Mouse (Mus musculus): ENCODE data around the gene C5ar2. TPM values are rescaled to one million over a fixed set of nuclear protein-coding genes. Genes with fewer than 3 reads are reported as not detected.

Gene C5ar2
- polyA plus RNA-seq, 1 experiment from 2014 or later = 0.04 TPM

DNA sequence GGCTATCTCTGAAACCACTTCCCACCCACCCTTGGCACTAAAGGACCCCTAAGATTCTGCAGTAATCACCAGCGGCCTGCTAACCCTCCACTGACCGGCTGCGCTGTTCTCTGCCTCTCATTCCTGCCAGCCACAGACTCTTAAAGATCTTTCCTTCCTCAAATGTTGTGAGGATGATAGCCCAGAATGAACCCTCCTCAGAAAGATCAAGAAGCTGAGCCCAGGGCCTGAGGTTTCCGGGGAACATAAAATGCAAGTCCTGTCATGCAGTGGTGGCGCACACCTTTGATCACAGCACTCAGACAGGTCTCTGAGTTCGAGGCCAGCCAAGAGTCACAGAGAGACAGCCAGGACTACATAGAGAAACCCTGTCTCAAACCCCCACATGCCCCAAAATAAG lies 1.8 kb downstream of the C5ar2 start:
- no peaks in the 10 kb centered on the region for H3K9me3 ChIP-seq (replicated peaks)
- DNase-seq (ENCODE audit: low spot score) = no peak
- no peaks in the 10 kb centered on the region for H3K4me1 ChIP-seq
- no peak overlapping the region for H3K27ac ChIP-seq (replicated peaks)
- no peaks in the 10 kb centered on the region for H3K27me3 ChIP-seq (ENCODE audit: low read depth, poor library complexity, severe bottlenecking)
- 90% methylated on average over 6 of the region's 6 CpGs for WGBS
- no peak overlapping the region for H3K4me3 ChIP-seq
- H3K36me3 ChIP-seq = no peaks in the 10 kb centered on the region

GRCm38 (mm10) chr7:16241787-16242186 lies 2.2 kb downstream of the C5ar2 start:
- WGBS = 68% methylated on average over 11 of the region's 11 CpGs
- DNase-seq (ENCODE audit: low spot score) = no peak
- H3K4me3 ChIP-seq = no peak overlapping the region

GRCm38 (mm10) chr7:16240978-16241303 lies 3.0 kb downstream of the C5ar2 start:
- no peak overlapping the region for H3K4me3 ChIP-seq
- H3K27ac ChIP-seq (replicated peaks) = no peak overlapping the region
- 97% methylated on average over 1 of the region's 1 CpGs for WGBS
- no peaks in the 10 kb centered on the region for H3K9me3 ChIP-seq (replicated peaks)
- H3K4me1 ChIP-seq = no peaks in the 10 kb centered on the region
- no peaks in the 10 kb centered on the region for H3K36me3 ChIP-seq
- DNase-seq (ENCODE audit: low spot score) = no peak
- no peaks in the 10 kb centered on the region for H3K27me3 ChIP-seq (ENCODE audit: low read depth, poor library complexity, severe bottlenecking)

More at GRCm38 (mm10) chr7:16241787-16242186, 2.2 kb downstream of the C5ar2 start:
- Histone ChIP-seq H3K27ac (replicated peaks) (no peak overlapping the region), H3K27me3 (ENCODE audit: low read depth, poor library complexity, severe bottlenecking) (no peaks in the 10 kb centered on the region), H3K36me3 (no peaks in the 10 kb centered on the region), H3K4me1 (no peaks in the 10 kb centered on the region), H3K9me3 (replicated peaks) (no peaks in the 10 kb centered on the region)

DNA sequence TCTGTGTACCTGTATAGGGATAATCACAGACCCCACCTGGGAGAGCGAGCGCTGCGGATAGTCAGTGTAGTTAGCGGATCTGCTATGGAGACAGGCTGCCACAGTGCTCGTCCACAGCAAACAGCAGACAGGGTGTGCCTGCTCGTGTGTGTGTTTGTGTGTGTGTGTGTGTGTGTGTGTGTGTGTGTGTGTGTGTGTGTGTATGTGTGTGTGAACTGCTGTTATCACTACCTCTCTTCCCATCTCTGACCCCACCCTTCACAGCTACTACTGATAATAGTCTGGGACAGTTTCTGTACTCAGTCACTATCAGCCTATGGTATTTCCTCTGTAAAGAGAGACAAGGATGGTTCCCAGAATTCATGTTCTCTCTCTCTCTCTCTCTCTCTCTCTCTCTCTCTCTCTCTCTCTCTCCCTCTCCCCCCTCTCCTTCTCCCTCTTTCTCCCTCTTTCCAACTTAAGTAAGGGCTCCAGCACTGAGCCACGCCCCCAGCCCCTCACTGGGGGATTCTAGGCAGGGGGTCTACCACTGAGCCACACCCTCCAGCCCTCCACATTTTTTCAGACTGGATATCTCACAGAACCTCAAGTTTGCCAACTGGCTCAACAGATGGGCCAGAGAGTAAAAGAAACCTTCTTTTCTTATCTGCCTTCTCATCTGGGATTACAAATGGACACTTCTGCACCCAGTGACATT lies 3.5 kb downstream of the C5ar2 start:
- Histone ChIP-seq H3K4me1 (no peaks in the 10 kb centered on the region), H3K27ac (replicated peaks) (no peak overlapping the region), H3K27me3 (ENCODE audit: low read depth, poor library complexity, severe bottlenecking) (no peaks in the 10 kb centered on the region), H3K9me3 (replicated peaks) (no peaks in the 10 kb centered on the region), H3K4me3 (no peak overlapping the region), H3K36me3 (no peaks in the 10 kb centered on the region)
- WGBS = 85% methylated on average over 7 of the region's 7 CpGs
- no peak for DNase-seq (ENCODE audit: low spot score)

- H3K9me3 ChIP-seq (replicated peaks) = no peaks in the 10 kb centered on the region
- H3K4me3 ChIP-seq = no peak overlapping the region
- H3K27me3 ChIP-seq (ENCODE audit: low read depth, poor library complexity, severe bottlenecking) = no peaks in the 10 kb centered on the region
- H3K4me1 ChIP-seq = no peaks in the 10 kb centered on the region
- DNase-seq (ENCODE audit: low spot score) = no peak
- no peak overlapping the region for H3K27ac ChIP-seq (replicated peaks)
- no peaks in the 10 kb centered on the region for H3K36me3 ChIP-seq
- WGBS = 69% methylated on average over 9 of the region's 9 CpGs
Measured at GRCm38 (mm10) chr7:16239554-16239997, 4.4 kb downstream of the C5ar2 start.

- no peaks in the 10 kb centered on the region for H3K27me3 ChIP-seq (ENCODE audit: low read depth, poor library complexity, severe bottlenecking)
- WGBS = 58% methylated on average over 5 of the region's 5 CpGs
- H3K9me3 ChIP-seq (replicated peaks) = peaks cover 14% of the 10 kb centered on the region; the same call in 1 of the 2 replicates
- no peak overlapping the region for H3K4me3 ChIP-seq
- H3K27ac ChIP-seq (replicated peaks) = no peak overlapping the region
- H3K4me1 ChIP-seq = peaks cover 5% of the 10 kb centered on the region; the same call in 1 of the 2 replicates
- H3K36me3 ChIP-seq = no peaks in the 10 kb centered on the region
- DNase-seq (ENCODE audit: low spot score) = peak; percentile 25
Measured at GRCm38 (mm10) chr7:16229869-16230268, 14.1 kb downstream of the C5ar2 start.

DNA sequence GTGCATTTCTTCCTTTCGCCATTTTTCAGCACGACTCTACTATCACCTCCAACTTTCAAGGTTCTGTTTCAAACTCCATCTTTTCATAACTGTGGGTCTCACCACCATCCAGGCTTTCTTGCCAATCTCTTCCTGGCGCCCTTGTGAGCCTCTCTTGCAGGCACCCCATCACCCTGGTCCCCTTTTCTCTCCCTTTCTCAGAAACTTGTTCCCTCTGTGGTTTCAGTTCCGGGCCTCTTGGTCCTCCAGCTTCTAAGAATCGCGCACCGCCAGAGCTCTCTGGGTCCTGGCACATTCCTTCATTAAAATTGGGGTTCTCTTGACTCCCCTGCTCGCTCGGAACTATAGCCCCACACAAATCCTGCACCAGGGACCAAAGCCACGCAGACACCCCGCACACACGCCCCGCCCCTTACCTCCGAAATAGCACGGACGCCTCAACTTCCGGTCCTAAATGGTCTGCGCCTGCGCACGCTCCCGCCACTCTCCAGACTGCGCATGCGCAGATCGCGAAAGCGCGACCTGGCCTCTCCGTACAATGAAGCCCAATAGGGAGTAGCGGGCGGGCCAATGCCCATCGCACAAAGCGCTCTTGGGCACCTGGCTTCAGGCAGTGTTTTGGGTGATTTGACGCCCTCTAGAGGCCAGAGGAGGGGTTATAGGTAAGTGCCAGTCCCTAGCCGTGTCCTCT lies 22.2 kb downstream of the C5ar2 start, which contains the start of gene Dhx34:
Gene Dhx34, minus strand, starts transcription at position 456 of the 691 bp plus-strand sequence.
- peaks cover 16% of the 10 kb centered on the region for H3K4me1 ChIP-seq
- WGBS = 2% methylated on average over 34 of the region's 34 CpGs
- H3K36me3 ChIP-seq = peaks cover 25% of the 10 kb centered on the region
- peak within 1 kb of the TSS; percentile 85 for H3K4me3 ChIP-seq
- H3K9me3 ChIP-seq (replicated peaks) = no peaks in the 10 kb centered on the region
- peak; percentile 97 for DNase-seq (ENCODE audit: low spot score)
- peak within 1 kb of the TSS; percentile 93 for H3K27ac ChIP-seq (replicated peaks)
- H3K27me3 ChIP-seq (ENCODE audit: low read depth, poor library complexity, severe bottlenecking) = no peaks in the 10 kb centered on the region

DNA sequence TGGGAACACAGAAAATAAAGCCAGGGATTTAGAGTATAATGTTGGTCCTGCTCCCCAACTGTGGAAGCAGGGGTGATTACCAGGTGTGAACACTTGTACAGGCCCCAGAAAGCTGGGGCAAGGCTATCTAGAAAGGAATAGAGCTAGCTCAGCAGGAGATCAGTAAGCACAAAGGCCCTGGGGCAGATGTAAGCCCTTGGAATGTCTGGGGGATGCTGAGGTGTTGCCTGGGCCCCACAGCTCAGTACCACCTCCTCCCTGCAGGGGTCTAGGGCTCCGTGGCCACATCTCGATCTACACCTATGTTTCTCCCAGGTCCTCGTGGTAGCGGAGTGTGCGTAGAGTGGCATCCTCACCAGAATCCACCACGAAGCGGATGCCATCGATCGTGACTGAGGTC lies 30.0 kb downstream of the C5ar2 start:
- H3K9me3 ChIP-seq (replicated peaks) = no peaks in the 10 kb centered on the region
- 92% methylated on average over 9 of the region's 9 CpGs for WGBS
- H3K4me1 ChIP-seq = no peaks in the 10 kb centered on the region
- no peak overlapping the region for H3K4me3 ChIP-seq
- DNase-seq (ENCODE audit: low spot score) = no peak
- peaks cover 99% of the 10 kb centered on the region for H3K36me3 ChIP-seq
- H3K27me3 ChIP-seq (ENCODE audit: low read depth, poor library complexity, severe bottlenecking) = no peaks in the 10 kb centered on the region
- no peak overlapping the region for H3K27ac ChIP-seq (replicated peaks)

- 92% methylated on average over 6 of the region's 6 CpGs for WGBS
- H3K36me3 ChIP-seq = peaks cover 99% of the 10 kb centered on the region
- H3K4me1 ChIP-seq = no peaks in the 10 kb centered on the region
- no peak overlapping the region for H3K27ac ChIP-seq (replicated peaks)
- H3K9me3 ChIP-seq (replicated peaks) = no peaks in the 10 kb centered on the region
- no peak for DNase-seq (ENCODE audit: low spot score)
- no peak overlapping the region for H3K4me3 ChIP-seq
- H3K27me3 ChIP-seq (ENCODE audit: low read depth, poor library complexity, severe bottlenecking) = no peaks in the 10 kb centered on the region
Measured at GRCm38 (mm10) chr7:16213196-16213595, 30.8 kb downstream of the C5ar2 start.

DNA sequence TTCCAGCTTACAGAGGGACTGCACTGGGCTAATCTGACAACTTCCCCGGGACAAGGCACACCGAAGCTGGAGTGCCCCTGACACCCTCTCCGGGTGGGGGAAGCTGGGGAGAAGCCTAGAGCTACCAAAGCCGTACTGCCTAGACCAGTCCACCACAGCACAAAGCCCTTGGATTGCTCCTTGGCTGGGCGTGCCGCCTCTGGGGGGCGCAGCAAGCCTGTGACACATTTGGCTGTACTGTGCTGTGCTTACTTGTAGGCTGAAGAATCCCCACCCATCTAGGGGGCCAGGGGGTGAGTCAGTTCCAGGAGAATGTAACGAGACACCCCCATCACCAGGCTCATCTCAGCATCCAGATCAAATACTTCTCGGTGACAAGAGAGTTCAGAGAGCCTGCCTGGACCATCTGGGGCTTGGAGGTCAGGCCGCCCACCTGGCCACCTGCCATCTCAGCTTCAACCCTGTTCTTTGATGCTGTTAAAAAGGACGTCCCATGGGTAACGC lies 33.0 kb downstream of the C5ar2 start:
- DNase-seq (ENCODE audit: low spot score) = no peak
- H3K27me3 ChIP-seq (ENCODE audit: low read depth, poor library complexity, severe bottlenecking) = no peaks in the 10 kb centered on the region
- H3K4me3 ChIP-seq = no peak overlapping the region
- no peak overlapping the region for H3K27ac ChIP-seq (replicated peaks)
- no peaks in the 10 kb centered on the region for H3K9me3 ChIP-seq (replicated peaks)
- no peaks in the 10 kb centered on the region for H3K4me1 ChIP-seq
- 81% methylated on average over 12 of the region's 12 CpGs for WGBS
- peaks cover 96% of the 10 kb centered on the region for H3K36me3 ChIP-seq

- Histone ChIP-seq H3K4me3 (no peak overlapping the region), H3K9me3 (replicated peaks) (no peaks in the 10 kb centered on the region), H3K36me3 (peaks cover 96% of the 10 kb centered on the region), H3K27ac (replicated peaks) (no peak overlapping the region), H3K4me1 (no peaks in the 10 kb centered on the region), H3K27me3 (ENCODE audit: low read depth, poor library complexity, severe bottlenecking) (no peaks in the 10 kb centered on the region)
- 90% methylated on average over 21 of the region's 21 CpGs for WGBS
- DNase-seq (ENCODE audit: low spot score) = no peak
Measured at GRCm38 (mm10) chr7:16208781-16209665, 34.9 kb downstream of the C5ar2 start.

GRCm38 (mm10) chr7:16207496-16207895 lies 36.5 kb downstream of the C5ar2 start:
- 93% methylated on average over 10 of the region's 10 CpGs for WGBS
- no peak for DNase-seq (ENCODE audit: low spot score)
- Histone ChIP-seq H3K27me3 (ENCODE audit: low read depth, poor library complexity, severe bottlenecking) (no peaks in the 10 kb centered on the region), H3K4me3 (no peak overlapping the region), H3K9me3 (replicated peaks) (no peaks in the 10 kb centered on the region), H3K27ac (replicated peaks) (no peak overlapping the region), H3K36me3 (peaks cover 96% of the 10 kb centered on the region), H3K4me1 (no peaks in the 10 kb centered on the region)

All from midbrain, embryonic 10.5 days (tissue).